Mouse (Mus musculus): ENCODE measurements at regions not wholly inside any gene's neighbourhood (a gene's known extent, or its start where the extent isn't known, plus 50 kb on each side); places are given as distances from the start of the nearest gene placed in this dataset.
"Not testable (repeated sequence)": the region's sequence is repeated elsewhere in the genome, so short reads cannot be mapped to it uniquely, and the experiment has no call there.

GRCm38 (mm10) chr13:107799199-107799945, 244.9 kb upstream of the Smim15 start:
- ATAC-seq (replicated peaks; ENCODE audit: low FRiP score, low TSS enrichment, poor library complexity, severe bottlenecking) = no peak

GRCm38 (mm10) chr13:107798144-107798543, 246.1 kb upstream of the Smim15 start:
- no peak for ATAC-seq (replicated peaks; ENCODE audit: low FRiP score, low TSS enrichment, poor library complexity, severe bottlenecking)

GRCm38 (mm10) chr13:107795516-107795915, 248.7 kb upstream of the Smim15 start:
- ATAC-seq (replicated peaks; ENCODE audit: low FRiP score, low TSS enrichment, poor library complexity, severe bottlenecking) = no peak

GRCm38 (mm10) chr13:107791770-107792169, 252.5 kb upstream of the Smim15 start:
- no peak for ATAC-seq (replicated peaks; ENCODE audit: low FRiP score, low TSS enrichment, poor library complexity, severe bottlenecking)

GRCm38 (mm10) chr13:107784971-107785370, 259.3 kb upstream of the Smim15 start:
- ATAC-seq (replicated peaks; ENCODE audit: low FRiP score, low TSS enrichment, poor library complexity, severe bottlenecking) = no peak

GRCm38 (mm10) chr13:107781741-107782140, 262.5 kb upstream of the Smim15 start:
- no peak for ATAC-seq (replicated peaks; ENCODE audit: low FRiP score, low TSS enrichment, poor library complexity, severe bottlenecking)

- no peak for ATAC-seq (replicated peaks; ENCODE audit: low FRiP score, low TSS enrichment, poor library complexity, severe bottlenecking)
Observed at GRCm38 (mm10) chr13:107781221-107781620, 263.0 kb upstream of the Smim15 start.

- ATAC-seq (replicated peaks; ENCODE audit: low FRiP score, low TSS enrichment, poor library complexity, severe bottlenecking) = no peak
Observed at GRCm38 (mm10) chr13:107779591-107779990, 264.7 kb upstream of the Smim15 start.

- not testable (repeated sequence) for ATAC-seq (replicated peaks; ENCODE audit: low FRiP score, low TSS enrichment, poor library complexity, severe bottlenecking)
Observed at GRCm38 (mm10) chr13:107774499-107774898, 269.7 kb upstream of the Smim15 start.

- no peak for ATAC-seq (replicated peaks; ENCODE audit: low FRiP score, low TSS enrichment, poor library complexity, severe bottlenecking)
Observed at GRCm38 (mm10) chr13:107767262-107767624, 277.0 kb upstream of the Smim15 start.

GRCm38 (mm10) chr13:107766397-107767261, 277.6 kb upstream of the Smim15 start:
- no peak for ATAC-seq (replicated peaks; ENCODE audit: low FRiP score, low TSS enrichment, poor library complexity, severe bottlenecking)

GRCm38 (mm10) chr13:107763911-107764310, 280.3 kb upstream of the Smim15 start:
- no peak for ATAC-seq (replicated peaks; ENCODE audit: low FRiP score, low TSS enrichment, poor library complexity, severe bottlenecking)

- ATAC-seq (replicated peaks; ENCODE audit: low FRiP score, low TSS enrichment, poor library complexity, severe bottlenecking) = no peak
Observed at GRCm38 (mm10) chr13:107760511-107760910, 283.7 kb upstream of the Smim15 start.

- no peak for ATAC-seq (replicated peaks; ENCODE audit: low FRiP score, low TSS enrichment, poor library complexity, severe bottlenecking)
Observed at GRCm38 (mm10) chr13:107758327-107759095, 285.7 kb upstream of the Smim15 start.

GRCm38 (mm10) chr13:107752745-107753144, 291.5 kb upstream of the Smim15 start:
- no peak for ATAC-seq (replicated peaks; ENCODE audit: low FRiP score, low TSS enrichment, poor library complexity, severe bottlenecking)

GRCm38 (mm10) chr13:107743464-107744218, 300.6 kb upstream of the Smim15 start:
- no peak for ATAC-seq (replicated peaks; ENCODE audit: low FRiP score, low TSS enrichment, poor library complexity, severe bottlenecking)

- ATAC-seq (replicated peaks; ENCODE audit: low FRiP score, low TSS enrichment, poor library complexity, severe bottlenecking) = no peak
Observed at GRCm38 (mm10) chr13:107736581-107736980, 307.7 kb upstream of the Smim15 start.

- no peak for ATAC-seq (replicated peaks; ENCODE audit: low FRiP score, low TSS enrichment, poor library complexity, severe bottlenecking)
Observed at GRCm38 (mm10) chr13:107734161-107734905, 309.9 kb upstream of the Smim15 start.

- no peak for ATAC-seq (replicated peaks; ENCODE audit: low FRiP score, low TSS enrichment, poor library complexity, severe bottlenecking)
Observed at GRCm38 (mm10) chr13:107730976-107731375, 313.3 kb upstream of the Smim15 start.
